In genomic region chr7:30220008-30220356, GRCm38 (mm10) we compare ENCODE assay signal across 8 mouse cellular contexts. TPM values are rescaled to one million over a fixed set of nuclear protein-coding genes. Genes with fewer than 3 reads are reported as not detected.
DNase-seq lines count a peak whose midpoint lies in the region; ATAC-seq lines count a peak whose summit lies in the region.

No protein-coding gene starts in this region.

- H3K9ac ChIP-seq in lung, embryonic 16.5 days (ENCODE audit: low read length), result peak overlapping the region; percentile 78
- H3K9ac ChIP-seq in hindbrain, embryonic 12.5 days, result peak overlapping the region; percentile 67
- peak overlapping the region; percentile 61 for H3K9ac ChIP-seq in liver, embryonic 12.5 days
- H3K9ac ChIP-seq in stomach, embryonic 16.5 days (ENCODE audit: low read length), result peak overlapping the region; percentile 74

- no peaks in the 10 kb centered on the region for H3K27me3 ChIP-seq in lung, embryonic 16.5 days (ENCODE audit: control insufficient read depth, insufficient read depth, low read depth, low read length)
- H3K27me3 ChIP-seq in hindbrain, embryonic 12.5 days, result no peaks in the 10 kb centered on the region
- H3K27me3 ChIP-seq in liver, embryonic 12.5 days (replicated peaks), result no peaks in the 10 kb centered on the region
- H3K27me3 ChIP-seq in stomach, embryonic 16.5 days (ENCODE audit: control insufficient read depth, insufficient read depth, low read length), result no peaks in the 10 kb centered on the region

- no peaks in the 10 kb centered on the region for H3K9me3 ChIP-seq in lung, embryonic 16.5 days (ENCODE audit: control insufficient read depth, low read length)
- H3K9me3 ChIP-seq in hindbrain, embryonic 12.5 days (replicated peaks), result no peaks in the 10 kb centered on the region
- 0 out of 2 replicates have a peak, but pooled peaks cover 3% of the 10 kb centered on the region for H3K9me3 ChIP-seq in liver, embryonic 12.5 days (replicated peaks)
- no peaks in the 10 kb centered on the region for H3K9me3 ChIP-seq in stomach, embryonic 16.5 days (replicated peaks; ENCODE audit: control insufficient read depth, low read length)

- peak overlapping the region; percentile 54 for H3K4me3 ChIP-seq in lung, embryonic 16.5 days (ENCODE audit: low read length)
- peak overlapping the region; percentile 40 for H3K4me3 ChIP-seq in hindbrain, embryonic 12.5 days
- H3K4me3 ChIP-seq in liver, embryonic 12.5 days, result peak overlapping the region; percentile 53
- peak overlapping the region; percentile 57 for H3K4me3 ChIP-seq in stomach, embryonic 16.5 days (replicated peaks; ENCODE audit: low read length)

- H3K27ac ChIP-seq in lung, embryonic 16.5 days (ENCODE audit: low read length), result no peak overlapping the region
- H3K27ac ChIP-seq in hindbrain, embryonic 12.5 days, result no peak overlapping the region
- no peak overlapping the region for H3K27ac ChIP-seq in liver, embryonic 12.5 days
- peak overlapping the region; percentile 36; the same call in 1 of the 2 replicates for H3K27ac ChIP-seq in stomach, embryonic 16.5 days (ENCODE audit: low read length)

- H3K4me2 ChIP-seq in lung, embryonic 16.5 days (ENCODE audit: low read depth, low read length), result peak overlapping the region; percentile 97
- peak overlapping the region; percentile 87 for H3K4me2 ChIP-seq in hindbrain, embryonic 12.5 days (replicated peaks)
- H3K4me2 ChIP-seq in liver, embryonic 12.5 days, result peak overlapping the region; percentile 82
- peak overlapping the region; percentile 99 for H3K4me2 ChIP-seq in stomach, embryonic 16.5 days (ENCODE audit: low read depth, low read length)

- no peak for ATAC-seq in lung, embryonic 16.5 days (ENCODE audit: low read depth)
- ATAC-seq in hindbrain, embryonic 12.5 days (ENCODE audit: low FRiP score), result no peak
- no peak for ATAC-seq in liver, embryonic 12.5 days
- 0 out of 2 replicates have a peak, but pooled peaks have one; percentile 62 for ATAC-seq in stomach, embryonic 16.5 days (ENCODE audit: insufficient read depth, low FRiP score)
- ATAC-seq in granulocyte monocyte progenitor cell, adult 5-6 weeks (replicated peaks; ENCODE audit: poor library complexity, severe bottlenecking), result no peak; the same call in 1 of the 2 replicates

- peaks cover 12% of the 10 kb centered on the region for H3K36me3 ChIP-seq in lung, embryonic 16.5 days (ENCODE audit: control insufficient read depth, insufficient read depth, low read length)
- H3K36me3 ChIP-seq in hindbrain, embryonic 12.5 days, result peaks cover 21% of the 10 kb centered on the region
- H3K36me3 ChIP-seq in liver, embryonic 12.5 days, result peaks cover 21% of the 10 kb centered on the region
- H3K36me3 ChIP-seq in stomach, embryonic 16.5 days (ENCODE audit: control insufficient read depth, insufficient read depth, low read length), result peaks cover 11% of the 10 kb centered on the region

- H3K4me1 ChIP-seq in lung, embryonic 16.5 days (replicated peaks; ENCODE audit: control insufficient read depth, insufficient read depth, low read length), result peaks cover 9% of the 10 kb centered on the region
- peaks cover 12% of the 10 kb centered on the region for H3K4me1 ChIP-seq in hindbrain, embryonic 12.5 days
- peaks cover 32% of the 10 kb centered on the region for H3K4me1 ChIP-seq in liver, embryonic 12.5 days
- H3K4me1 ChIP-seq in stomach, embryonic 16.5 days (ENCODE audit: control insufficient read depth, insufficient read depth, low read length), result 0 out of 2 replicates have a peak, but pooled peaks cover 6% of the 10 kb centered on the region

- WGBS in lung, embryonic 16.5 days, result 19% methylated on average over 11 of the region's 11 CpGs
- 27% methylated on average over 11 of the region's 11 CpGs for WGBS in hindbrain, embryonic 12.5 days
- WGBS in liver, embryonic 12.5 days (ENCODE audit: insufficient replicate concordance), result 19% methylated on average over 11 of the region's 11 CpGs
- 17% methylated on average over 11 of the region's 11 CpGs for WGBS in stomach, embryonic 16.5 days

- no peak for DNase-seq in lung, postnatal 4 days
- no peak for DNase-seq in adrenal gland, adult 2 months
- DNase-seq in embryo, embryonic 10.5 days (ENCODE audit: low spot score), result no peak

RNA-seq across cellular contexts. Expression of gene Polr2i, which starts 11.8 kb away (rescaled TPM):
- 146 and 152 TPM in 2 replicates for polyA plus RNA-seq in lung, embryonic 16.5 days (2015; fragmentation: Nextera tagmentation; extraction: Ambion mirVana)
- 135 and 149 TPM in 2 replicates for polyA plus RNA-seq in hindbrain, embryonic 12.5 days (2016; fragmentation: Nextera tagmentation; extraction: Ambion mirVana)
- 73.4 and 79.5 TPM in 2 replicates for polyA plus RNA-seq in liver, embryonic 12.5 days (2016; fragmentation: Nextera tagmentation; extraction: Ambion mirVana)
- 111 and 116 TPM in 2 replicates for polyA plus RNA-seq in stomach, embryonic 16.5 days (2015; fragmentation: Nextera tagmentation; extraction: Ambion mirVana)
- 79.3 and 81.3 TPM in 2 replicates for total RNA-seq in granulocyte monocyte progenitor cell, adult 5-6 weeks (2014; fragmentation: Nextera tagmentation)
- total RNA-seq in granulocyte monocyte progenitor cell, adult 5-6 weeks (2017), result 62.3 and 79.3 TPM in 2 replicates
- total RNA-seq in adrenal gland, adult 2 months (2021), result 10 to 100 TPM; 74.2 to 84.9 TPM
- polyA plus RNA-seq in adrenal gland, adult 2 months (2012; rRNA removed), result 77.0 and 78.9 TPM in 2 replicates

RNA-seq across cellular contexts. Expression of gene Tbcb, which starts 12.1 kb away (rescaled TPM):
- 156 and 161 TPM in 2 replicates for polyA plus RNA-seq in lung, embryonic 16.5 days (2015; fragmentation: Nextera tagmentation; extraction: Ambion mirVana)
- 272 and 275 TPM in 2 replicates for polyA plus RNA-seq in hindbrain, embryonic 12.5 days (2016; fragmentation: Nextera tagmentation; extraction: Ambion mirVana)
- 75.0 and 77.3 TPM in 2 replicates for polyA plus RNA-seq in liver, embryonic 12.5 days (2016; fragmentation: Nextera tagmentation; extraction: Ambion mirVana)
- 148 and 151 TPM in 2 replicates for polyA plus RNA-seq in stomach, embryonic 16.5 days (2015; fragmentation: Nextera tagmentation; extraction: Ambion mirVana)
- 113 and 115 TPM in 2 replicates for total RNA-seq in granulocyte monocyte progenitor cell, adult 5-6 weeks (2014; fragmentation: Nextera tagmentation)
- 48.2 and 53.7 TPM in 2 replicates for total RNA-seq in granulocyte monocyte progenitor cell, adult 5-6 weeks (2017)
- total RNA-seq in adrenal gland, adult 2 months (2021), result 100 to 1,000 TPM in 1 of 2 experiments, 10 to 100 TPM in 1; 74.9 to 116 TPM
- polyA plus RNA-seq in adrenal gland, adult 2 months (2012; rRNA removed), result 40.3 and 41.9 TPM in 2 replicates

RNA-seq across cellular contexts. Expression of gene Ovol3, which starts 15.5 kb away (rescaled TPM):
- 0.30 TPM in 1 of 2 replicates, not detected in the other for polyA plus RNA-seq in lung, embryonic 16.5 days (2015; fragmentation: Nextera tagmentation; extraction: Ambion mirVana)
- not detected in 2 replicates for polyA plus RNA-seq in hindbrain, embryonic 12.5 days (2016; fragmentation: Nextera tagmentation; extraction: Ambion mirVana)
- not detected in 2 replicates for polyA plus RNA-seq in liver, embryonic 12.5 days (2016; fragmentation: Nextera tagmentation; extraction: Ambion mirVana)
- 0.19 TPM in 1 of 2 replicates, not detected in the other for polyA plus RNA-seq in stomach, embryonic 16.5 days (2015; fragmentation: Nextera tagmentation; extraction: Ambion mirVana)
- not detected in 2 replicates for total RNA-seq in granulocyte monocyte progenitor cell, adult 5-6 weeks (2014; fragmentation: Nextera tagmentation)
- not detected in 2 replicates for total RNA-seq in granulocyte monocyte progenitor cell, adult 5-6 weeks (2017)
- total RNA-seq in adrenal gland, adult 2 months (2021), result not detected
- not detected in 2 replicates for polyA plus RNA-seq in adrenal gland, adult 2 months (2012; rRNA removed)

RNA-seq across cellular contexts. Expression of gene Capns1, which starts 21.4 kb away (rescaled TPM):
- polyA plus RNA-seq in lung, embryonic 16.5 days (2015; fragmentation: Nextera tagmentation; extraction: Ambion mirVana), result 91.2 and 99.5 TPM in 2 replicates
- 78.0 and 80.0 TPM in 2 replicates for polyA plus RNA-seq in hindbrain, embryonic 12.5 days (2016; fragmentation: Nextera tagmentation; extraction: Ambion mirVana)
- polyA plus RNA-seq in liver, embryonic 12.5 days (2016; fragmentation: Nextera tagmentation; extraction: Ambion mirVana), result 42.6 and 49.2 TPM in 2 replicates
- polyA plus RNA-seq in stomach, embryonic 16.5 days (2015; fragmentation: Nextera tagmentation; extraction: Ambion mirVana), result 90.0 and 98.5 TPM in 2 replicates
- total RNA-seq in granulocyte monocyte progenitor cell, adult 5-6 weeks (2014; fragmentation: Nextera tagmentation), result 236 and 240 TPM in 2 replicates
- 176 and 196 TPM in 2 replicates for total RNA-seq in granulocyte monocyte progenitor cell, adult 5-6 weeks (2017)
- 100 to 1,000 TPM; 629 to 666 TPM for total RNA-seq in adrenal gland, adult 2 months (2021)
- 1,680 and 2,038 TPM in 2 replicates for polyA plus RNA-seq in adrenal gland, adult 2 months (2012; rRNA removed)

RNA-seq across cellular contexts. Expression of gene Cox7a1, which starts 36.0 kb away (rescaled TPM):
- polyA plus RNA-seq in lung, embryonic 16.5 days (2015; fragmentation: Nextera tagmentation; extraction: Ambion mirVana), result 17.1 and 20.2 TPM in 2 replicates
- polyA plus RNA-seq in hindbrain, embryonic 12.5 days (2016; fragmentation: Nextera tagmentation; extraction: Ambion mirVana), result 3.5 and 3.6 TPM in 2 replicates
- 4.4 and 6.2 TPM in 2 replicates for polyA plus RNA-seq in liver, embryonic 12.5 days (2016; fragmentation: Nextera tagmentation; extraction: Ambion mirVana)
- 12.8 and 25.0 TPM in 2 replicates for polyA plus RNA-seq in stomach, embryonic 16.5 days (2015; fragmentation: Nextera tagmentation; extraction: Ambion mirVana)
- total RNA-seq in granulocyte monocyte progenitor cell, adult 5-6 weeks (2014; fragmentation: Nextera tagmentation), result not detected in 2 replicates
- 1.5 TPM in 1 of 2 replicates, not detected in the other for total RNA-seq in granulocyte monocyte progenitor cell, adult 5-6 weeks (2017)
- total RNA-seq in adrenal gland, adult 2 months (2021), result 100 to 1,000 TPM; 353 to 482 TPM
- 27.2 and 28.9 TPM in 2 replicates for polyA plus RNA-seq in adrenal gland, adult 2 months (2012; rRNA removed)
